Mouse (Mus musculus) heart, postnatal 10 days (tissue): ENCODE results near the gene Ppp1r13l. TPM values are rescaled to one million over a fixed set of nuclear protein-coding genes. Genes with fewer than 3 reads are reported as not detected.

Source experiments
- DNase-seq, 2 experiments: peaks; one replicate each; pipeline ENCODE4 v3.0.0; 2021
- intact Hi-C: fragments of 180-260 bp; cut with DNase I; formaldehyde crosslinking; loops from one replicate; pipeline ENCODE4 v1.15.1; 2025
- total RNA-seq, 2 experiments: library from RNA; stranded (reverse); gene quantifications; 2 replicates each; pipeline ENCODE4 v1.2.3; 2021

Ppp1r13l gene
- total RNA-seq, 2 experiments from 2014 or later = 23.1 to 40.1 TPM

- DNase-seq = peak; percentile 83 to 91
- intact Hi-C loops = no loop called here
Measured at GRCm38 (mm10) chr7:19361720-19362119, 2.2 kb downstream of the Ppp1r13l start.

GRCm38 (mm10) chr7:19362276-19362675 lies 2.7 kb downstream of the Ppp1r13l start:
- intact Hi-C loops = no loop called here
- DNase-seq = peak; percentile 56 to 63

GRCm38 (mm10) chr7:19363881-19364280 lies 4.3 kb downstream of the Ppp1r13l start:
- intact Hi-C loops = no loop called here
- peak; percentile 80 to 83 for DNase-seq

- no peak for DNase-seq
- intact Hi-C loops = no loop called here
Measured at GRCm38 (mm10) chr7:19365376-19365775, 5.8 kb downstream of the Ppp1r13l start.

- DNase-seq = peak; percentile 44 to 68
- intact Hi-C loops = no loop called here
Measured at GRCm38 (mm10) chr7:19368380-19368779, 8.8 kb downstream of the Ppp1r13l start.

GRCm38 (mm10) chr7:19369823-19370425 lies 10.4 kb downstream of the Ppp1r13l start:
- peak; percentile 58 to 68 for DNase-seq
- intact Hi-C loops = no loop called here

GRCm38 (mm10) chr7:19373367-19373766 lies 13.8 kb downstream of the Ppp1r13l start:
- DNase-seq = no peak
- intact Hi-C loops = no loop called here

GRCm38 (mm10) chr7:19375368-19375767 lies 15.8 kb downstream of the Ppp1r13l start:
- DNase-seq = no peak
- intact Hi-C loops = no loop called here

GRCm38 (mm10) chr7:19376019-19376418 lies 16.5 kb downstream of the Ppp1r13l start:
- intact Hi-C loops = no loop called here
- no peak for DNase-seq

- intact Hi-C loops = no loop called here
- DNase-seq = peak; percentile 36 to 37
Measured at GRCm38 (mm10) chr7:19378049-19378448, 18.5 kb downstream of the Ppp1r13l start.

- intact Hi-C loops = no loop called here
- DNase-seq = peak; percentile 100
Measured at GRCm38 (mm10) chr7:19381377-19382165, 22.0 kb downstream of the Ppp1r13l start, which contains the start of gene Ercc2. Gene Ercc2, plus strand, starts transcription at chr7:19382010.

GRCm38 (mm10) chr7:19382166-19382541 lies 22.6 kb downstream of the Ppp1r13l start:
- no peak for DNase-seq
- intact Hi-C loops = no loop called here

GRCm38 (mm10) chr7:19383708-19384107 lies 24.2 kb downstream of the Ppp1r13l start:
- no peak for DNase-seq
- intact Hi-C loops = no loop called here

GRCm38 (mm10) chr7:19388699-19389413 lies 29.3 kb downstream of the Ppp1r13l start:
- intact Hi-C loops = no loop called here
- no peak for DNase-seq

GRCm38 (mm10) chr7:19394484-19394883 lies 34.9 kb downstream of the Ppp1r13l start:
- no peak for DNase-seq
- intact Hi-C loops = no loop called here

- intact Hi-C loops = no loop called here
- peak in 1 of 2 experiments; percentile 46 for DNase-seq
Measured at GRCm38 (mm10) chr7:19399496-19400280, 40.1 kb downstream of the Ppp1r13l start.

GRCm38 (mm10) chr7:19400946-19401345 lies 41.4 kb downstream of the Ppp1r13l start:
- intact Hi-C loops = no loop called here
- DNase-seq = no peak

- DNase-seq = no peak
- intact Hi-C loops = no loop called here
Measured at GRCm38 (mm10) chr7:19402535-19403112, 43.1 kb downstream of the Ppp1r13l start.

- intact Hi-C loops = loop anchor here (2.0 kb wide), 1 partner anchor 215 kb away; no protein-coding TSS in a partner anchor
- DNase-seq = no peak
Measured at GRCm38 (mm10) chr7:19403731-19404296, 44.3 kb downstream of the Ppp1r13l start, which contains the start of gene Klc3. Gene Klc3, minus strand, starts transcription at chr7:19404104.

- no peak for DNase-seq
- intact Hi-C loops = loop anchor here (2.0 kb wide), 1 partner anchor 214 kb away; no protein-coding TSS in a partner anchor
Measured at GRCm38 (mm10) chr7:19404476-19404875, 44.9 kb downstream of the Ppp1r13l start, which contains the start of gene Ckm. Gene Ckm, plus strand, starts transcription at chr7:19404776.
